Mouse (Mus musculus) heart, postnatal 0 days (tissue): ENCODE measurements around the gene Rarg.

Experiments
- CTCF ChIP-seq: IDR thresholded peaks from 2 replicates; pipeline ENCODE4 v1.5.1; 2016; ENCODE audit warnings: antibody characterized with exemption, control low read depth, low read depth
- EP300 ChIP-seq: IDR thresholded peaks from 2 replicates; pipeline ENCODE4 v1.6.1; 2016; ENCODE audit warnings: antibody characterized with exemption, low read depth

DNA sequence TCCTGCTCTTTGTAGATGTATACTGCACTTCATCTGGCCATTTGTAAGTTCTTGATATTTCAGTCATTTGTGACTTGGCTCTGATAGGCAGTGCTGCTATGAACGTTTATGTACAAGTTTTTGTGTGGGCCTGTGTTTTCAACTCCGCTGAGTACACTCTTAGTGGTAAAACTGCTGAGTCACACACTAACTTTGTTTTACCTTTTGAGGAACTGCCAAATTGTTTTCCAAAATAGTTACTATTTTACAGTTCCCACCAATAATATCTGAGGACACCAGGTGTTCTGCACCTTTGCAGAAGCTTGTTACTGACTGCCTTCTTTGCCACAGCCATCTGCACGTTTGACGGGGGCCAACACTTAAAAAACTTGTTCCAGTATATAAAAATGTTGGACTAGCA, 62.9 kb downstream of the Rarg start:
- TF ChIP-seq CTCF (no peak), EP300 (no peak)
